Mouse (Mus musculus): ENCODE results near the gene Mug1.
"Not testable (repeated sequence)": the region's sequence is repeated elsewhere in the genome, so short reads cannot be mapped to it uniquely, and the experiment has no call there.

Mug1 gene

DNA sequence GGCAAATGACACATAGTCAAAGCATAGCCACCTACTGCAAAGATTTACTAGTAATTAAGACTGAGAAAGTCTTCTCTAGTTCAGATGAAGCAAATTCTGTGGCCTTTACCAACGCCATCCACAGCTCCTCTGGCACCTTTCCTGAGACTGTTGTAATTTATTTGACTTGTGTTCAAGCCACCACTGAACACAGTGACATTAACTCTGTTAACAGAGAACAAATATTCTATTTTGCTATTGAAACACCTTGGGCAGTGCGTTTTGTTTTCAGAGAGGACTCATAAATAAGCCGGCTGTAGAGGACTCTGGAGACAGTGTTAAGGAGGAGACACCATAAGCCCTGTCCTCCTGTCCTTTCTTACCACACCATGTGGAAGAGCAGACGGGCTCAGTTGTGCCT is at the start of gene Mug1:
Gene Mug1, plus strand, starts transcription at position 271 of the 400 bp plus-strand sequence.
- in situ Hi-C loops (cut with MboI, MseI): not testable (repeated sequence)

DNA sequence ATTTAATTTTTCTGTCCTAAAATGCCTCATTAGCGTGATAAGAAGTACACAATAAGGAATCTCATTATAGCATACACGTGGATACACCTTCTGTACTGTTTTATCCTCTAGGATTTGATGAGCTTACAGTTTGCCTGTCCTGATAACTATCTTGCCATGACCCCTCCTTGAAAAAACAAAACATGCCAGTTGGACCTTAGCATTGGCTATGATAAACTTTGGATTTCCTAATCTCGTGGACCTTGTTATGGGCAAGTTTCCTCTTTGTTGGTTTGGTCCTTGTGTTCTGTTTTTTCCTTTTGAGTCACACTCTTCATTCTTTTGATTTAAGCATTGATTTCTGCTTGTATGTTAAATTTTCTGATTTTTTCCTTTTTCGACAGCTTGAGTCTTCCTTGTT is 10.3 kb upstream of the Mug1 start:
- in situ Hi-C loops (cut with MboI, MseI): no loop called here

DNA sequence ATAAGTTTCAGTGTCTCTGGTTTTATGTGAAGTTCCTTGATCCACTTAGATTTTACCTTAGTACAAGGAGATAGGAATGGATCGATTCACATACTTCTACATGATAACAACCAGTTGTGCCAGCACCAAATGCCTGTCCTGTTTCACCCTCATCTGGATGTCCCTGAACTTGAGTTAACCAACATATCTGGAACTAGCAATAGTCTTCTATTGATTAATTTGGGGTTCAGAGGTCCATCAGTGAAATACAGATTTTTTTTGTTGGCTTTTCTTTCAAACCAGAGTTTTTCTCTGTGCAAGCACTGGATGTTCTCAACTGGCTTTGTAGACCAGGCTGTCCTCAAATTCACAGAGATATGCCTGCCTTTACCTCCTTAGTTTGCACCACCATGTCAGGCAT is 2.0 kb upstream of the Mug1 start:
- in situ Hi-C loops (cut with MboI, MseI): no loop called here

DNA sequence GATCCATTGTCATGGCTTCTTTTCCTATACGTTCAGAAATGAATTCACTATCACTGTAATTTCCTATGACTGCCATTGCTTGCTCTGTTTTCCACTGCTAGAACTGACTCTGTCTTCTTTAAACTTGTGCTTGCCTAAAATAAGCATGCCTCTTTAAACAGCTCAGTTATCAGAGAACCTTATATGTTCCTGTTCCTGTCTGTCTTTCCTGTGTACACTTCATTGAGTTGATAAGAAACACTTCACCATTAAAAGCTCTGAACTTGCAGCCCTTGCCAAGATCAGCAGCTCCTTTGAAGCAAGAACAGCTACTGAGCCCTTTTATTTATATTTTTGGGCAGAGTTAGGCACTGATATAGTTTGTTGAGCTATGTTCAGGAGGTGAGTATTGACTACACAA is 10.0 kb downstream of the Mug1 start:
- in situ Hi-C loops (cut with MboI, MseI): no loop called here
